Mouse (Mus musculus) kidney, adult 10 weeks (tissue): Measurements from ENCODE around the gene Nr4a3. TPM values are rescaled to one million over a fixed set of nuclear protein-coding genes. Genes with fewer than 3 reads are reported as not detected.

Source experiments
- polyA plus RNA-seq: library from polyadenylated mRNA; stranded (reverse); fragments of 350-450 nt; fragmentation: Illumina TruSeq; extraction: RNeasy Lipid Tissue Mini Kit (QIAGEN cat#74804); gene quantifications from one replicate; pipeline ENCODE4 v1.2.3, GENCODE M21; 2014; ENCODE audit warnings: low read depth, low replicate concordance

Gene Nr4a3
- 0.32 TPM for polyA plus RNA-seq

GRCm38 (mm10) chr4:48044491-48045211 lies at the start of gene Nr4a3:
Gene Nr4a3, plus strand, starts transcription at chr4:48045153.

DNA sequence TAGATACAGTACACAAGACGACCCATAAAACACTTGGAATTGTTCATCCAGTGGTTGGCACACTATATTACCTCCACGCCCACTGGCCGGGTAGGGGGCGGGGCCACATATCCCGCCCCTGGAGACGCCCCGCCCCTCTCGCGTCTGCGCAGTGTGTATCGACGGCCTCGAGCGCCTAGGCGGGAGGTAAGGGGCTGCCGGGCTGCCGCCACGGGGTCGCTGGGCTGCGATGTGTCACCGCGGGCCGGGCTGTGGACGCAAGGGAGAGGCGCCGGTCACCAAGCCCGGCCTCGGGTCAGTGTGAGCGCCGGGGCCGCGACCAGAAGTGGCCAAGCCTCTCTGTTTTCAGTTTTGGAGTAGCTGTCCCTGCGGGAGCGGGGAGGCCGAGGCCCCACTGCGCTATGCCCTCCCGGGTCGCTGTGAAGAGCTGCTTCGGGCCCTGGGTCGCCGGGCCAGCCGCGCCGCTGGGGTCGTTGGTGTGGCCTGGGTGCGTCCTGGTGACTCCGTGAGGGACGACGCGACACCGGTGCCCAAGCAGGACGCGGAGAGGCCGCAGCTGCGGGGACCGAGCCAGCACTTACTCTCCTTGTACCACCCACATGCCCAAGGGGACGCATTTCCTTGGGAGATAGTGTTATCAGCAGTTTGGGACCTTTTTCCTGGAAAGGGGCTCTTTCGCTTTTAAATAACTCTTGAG lies 80.0 kb downstream of the Nr4a3 start, which contains the start of gene Stx17:
Gene Stx17, plus strand, starts transcription at position 143 of the 697 bp plus-strand sequence.

Other genes starting within 250 kb of the Nr4a3 start
- 18.6 TPM for gene Stx17, start 79.8 kb downstream of the Nr4a3 start, polyA plus RNA-seq
- gene Erp44, start 234.4 kb downstream of the Nr4a3 start, polyA plus RNA-seq = 178 TPM
- gene Invs, start 234.6 kb downstream of the Nr4a3 start, polyA plus RNA-seq = 10.4 TPM